Mouse (Mus musculus) gonadal fat pad, adult 2 months (tissue): ENCODE results near the gene Cers1. TPM values are rescaled to one million over a fixed set of nuclear protein-coding genes. Genes with fewer than 3 reads are reported as not detected.

Experiments
- polyA plus RNA-seq: library from polyadenylated mRNA; depleted of rRNA; stranded (reverse); fragments of >200 nt; gene quantifications from 2 replicates; pipeline ENCODE4 v1.2.3, GENCODE M21; 2012; rRNA removed

Gene Cers1
- polyA plus RNA-seq, 1 experiment: 0.86 TPM

Other genes with a start within 250 kb of the Cers1 start
- gene Tm6sf2, start 242.9 kb upstream of the Cers1 start, polyA plus RNA-seq: 1.1 and 2.1 TPM in 2 replicates
- 0.09 and 0.14 TPM in 2 replicates for gene Hapln4, start 232.3 kb upstream of the Cers1 start, polyA plus RNA-seq
- 0.32 and 1.6 TPM in 2 replicates for gene Ncan, start 194.9 kb upstream of the Cers1 start, polyA plus RNA-seq
- 16.6 and 20.4 TPM in 2 replicates for gene Nr2c2ap, start 184.4 kb upstream of the Cers1 start, polyA plus RNA-seq
- gene Rfxank, start 176.6 kb upstream of the Cers1 start, polyA plus RNA-seq: 23.4 and 23.8 TPM in 2 replicates
- gene Borcs8, start 176.3 kb upstream of the Cers1 start, polyA plus RNA-seq: 80.1 and 103 TPM in 2 replicates
- 0.08 and 0.36 TPM in 2 replicates for gene Mef2b, start 176.1 kb upstream of the Cers1 start, polyA plus RNA-seq
- gene Tmem161a, start 143.4 kb upstream of the Cers1 start, polyA plus RNA-seq: 73.5 and 96.4 TPM in 2 replicates
- gene Slc25a42, start 103.5 kb upstream of the Cers1 start, polyA plus RNA-seq: 33.9 and 43.1 TPM in 2 replicates
- gene Sugp2, start 81.5 kb upstream of the Cers1 start, polyA plus RNA-seq: 31.4 and 42.5 TPM in 2 replicates
- 12.0 and 14.1 TPM in 2 replicates for gene Armc6, start 81.3 kb upstream of the Cers1 start, polyA plus RNA-seq
- gene Homer3, start 32.9 kb upstream of the Cers1 start, polyA plus RNA-seq: 55.2 and 64.2 TPM in 2 replicates
- gene Ddx49, start 13.3 kb upstream of the Cers1 start, polyA plus RNA-seq: 54.0 and 54.2 TPM in 2 replicates
- gene Cope, start 13.3 kb upstream of the Cers1 start, polyA plus RNA-seq: 491 and 497 TPM in 2 replicates
- gene Gdf1, start 14.0 kb downstream of the Cers1 start, polyA plus RNA-seq: 0.43 TPM in 1 of 2 replicates, not detected in the other
- gene Upf1, start 37.5 kb downstream of the Cers1 start, polyA plus RNA-seq: 20.1 and 34.5 TPM in 2 replicates
- gene Comp, start 57.8 kb downstream of the Cers1 start, polyA plus RNA-seq: 1.7 and 4.6 TPM in 2 replicates
- gene Crtc1, start 123.8 kb downstream of the Cers1 start, polyA plus RNA-seq: 19.9 and 27.6 TPM in 2 replicates
- 48.4 and 50.6 TPM in 2 replicates for gene Klhl26, start 161.2 kb downstream of the Cers1 start, polyA plus RNA-seq
- gene Tmem59l, start 171.6 kb downstream of the Cers1 start, polyA plus RNA-seq: 0.35 and 0.53 TPM in 2 replicates
- gene Crlf1, start 177.4 kb downstream of the Cers1 start, polyA plus RNA-seq: 5.5 and 6.9 TPM in 2 replicates
- gene Rex1bd, start 191.0 kb downstream of the Cers1 start, polyA plus RNA-seq: 202 and 238 TPM in 2 replicates
- 662 and 697 TPM in 2 replicates for gene Uba52, start 195.0 kb downstream of the Cers1 start, polyA plus RNA-seq
- 399 and 446 TPM in 2 replicates for gene Fkbp8, start 211.9 kb downstream of the Cers1 start, polyA plus RNA-seq
- 92.8 and 107 TPM in 2 replicates for gene Kxd1, start 212.2 kb downstream of the Cers1 start, polyA plus RNA-seq
- gene Ell, start 223.7 kb downstream of the Cers1 start, polyA plus RNA-seq: 18.4 and 23.9 TPM in 2 replicates